Mouse (Mus musculus) megakaryocyte, embryonic 14.5 days (primary cell): ENCODE data around the gene Rgs8.

Experiments used
- FLI1 ChIP-seq: IDR thresholded peaks from 2 replicates; pipeline ENCODE4 v1.6.1; 2012; ENCODE audit warnings: low read length, inconsistent platforms, mixed read lengths
- GATA1 ChIP-seq: IDR thresholded peaks from 3 replicates; pipeline ENCODE4 v1.6.1; 2012; ENCODE audit warnings: mixed read lengths, low read length, inconsistent platforms, borderline replicate concordance

GRCm38 (mm10) chr1:153749211-153749801 is 96.5 kb downstream of the Rgs8 start, which contains the start of gene Rnasel:
- no peak for TF ChIP-seq GATA1
- no peak for TF ChIP-seq FLI1
